Mouse (Mus musculus): ENCODE data around the gene Fto.
A peak's percentile ranks its signal among the peaks of the same experiment; 100 is the strongest.

The Fto gene

GRCm38 (mm10) chr8:91312835-91313832, at the start of gene Fto, which contains the start of gene Rpgrip1l:
Gene Fto (plus strand): TSS chr8:91313525.
Gene Rpgrip1l (minus strand): TSS chr8:91313262.
- peak; percentile 97 for DNase-seq

GRCm38 (mm10) chr8:91263939-91264338, 49.4 kb upstream of the Fto start:
- DNase-seq: no peak

- no peak for DNase-seq
Observed at GRCm38 (mm10) chr8:91264564-91264963, 48.8 kb upstream of the Fto start.

- DNase-seq: no peak
Observed at GRCm38 (mm10) chr8:91269374-91269958, 43.9 kb upstream of the Fto start.

- DNase-seq: no peak
Observed at GRCm38 (mm10) chr8:91273493-91273892, 39.8 kb upstream of the Fto start.

GRCm38 (mm10) chr8:91276337-91276736, 37.0 kb upstream of the Fto start:
- no peak for DNase-seq

- no peak for DNase-seq
Observed at GRCm38 (mm10) chr8:91278060-91278459, 35.3 kb upstream of the Fto start.

GRCm38 (mm10) chr8:91280467-91281212, 32.7 kb upstream of the Fto start:
- no peak for DNase-seq

GRCm38 (mm10) chr8:91281545-91281944, 31.8 kb upstream of the Fto start:
- no peak for DNase-seq

- DNase-seq: no peak
Observed at GRCm38 (mm10) chr8:91282655-91283054, 30.7 kb upstream of the Fto start.

GRCm38 (mm10) chr8:91283815-91284214, 29.5 kb upstream of the Fto start:
- DNase-seq: no peak

GRCm38 (mm10) chr8:91286237-91286636, 27.1 kb upstream of the Fto start:
- DNase-seq: no peak

GRCm38 (mm10) chr8:91290576-91290975, 22.7 kb upstream of the Fto start:
- no peak for DNase-seq

- no peak for DNase-seq
Observed at GRCm38 (mm10) chr8:91295786-91296185, 17.5 kb upstream of the Fto start.

- DNase-seq: no peak
Observed at GRCm38 (mm10) chr8:91298672-91299071, 14.7 kb upstream of the Fto start.

GRCm38 (mm10) chr8:91304481-91305386, 8.6 kb upstream of the Fto start:
- no peak for DNase-seq

GRCm38 (mm10) chr8:91312342-91312741, 983 bp upstream of the Fto start:
- DNase-seq: no peak

- no peak for DNase-seq
Observed at GRCm38 (mm10) chr8:91317567-91318227, 4.4 kb downstream of the Fto start.

- no peak for DNase-seq
Observed at GRCm38 (mm10) chr8:91318938-91319729, 5.8 kb downstream of the Fto start.

GRCm38 (mm10) chr8:91323511-91323910, 10.2 kb downstream of the Fto start:
- DNase-seq: no peak

- no peak for DNase-seq
Observed at GRCm38 (mm10) chr8:91324271-91324670, 10.9 kb downstream of the Fto start.
